Mouse (Mus musculus) intestine, embryonic 15.5 days (tissue): Measurements from ENCODE around the gene Tbc1d10b. TPM values are rescaled to one million over a fixed set of nuclear protein-coding genes. Genes with fewer than 3 reads are reported as not detected.

Experiments
- ATAC-seq: fragments of 200-750 bp; cut with Nextera tagmentation; 2 replicates; pipeline ENCODE4 v1.8.0; 2017; ENCODE audit warnings: moderate TSS enrichment, moderate library complexity
- H3K27ac ChIP-seq: fragments of 300-500 bp; sonication (generic); 2 replicates; pipeline ENCODE4 v1.5.1; 2015; ENCODE audit warnings: mild to moderate bottlenecking, inconsistent platforms
- H3K27me3 ChIP-seq: fragments of 300-500 bp; sonication (generic); replicated peaks from 2 replicates; pipeline ENCODE4 v1.6.1; 2015; ENCODE audit warnings: inconsistent platforms
- H3K36me3 ChIP-seq: fragments of 300-500 bp; sonication (generic); 2 replicates; pipeline ENCODE4 v1.6.1; 2015; ENCODE audit warnings: inconsistent platforms
- H3K4me1 ChIP-seq: fragments of 300-500 bp; sonication (generic); replicated peaks from 2 replicates; pipeline ENCODE4 v1.6.1; 2015; ENCODE audit warnings: inconsistent platforms
- H3K4me2 ChIP-seq: fragments of 300-500 bp; sonication (generic); replicated peaks from 2 replicates; pipeline ENCODE4 v1.6.1; 2015; ENCODE audit warnings: mild to moderate bottlenecking, inconsistent platforms
- H3K4me3 ChIP-seq: fragments of 300-500 bp; sonication (generic); replicated peaks from 2 replicates; pipeline ENCODE4 v1.5.1; 2015; ENCODE audit warnings: inconsistent platforms
- H3K9ac ChIP-seq: fragments of 300-500 bp; sonication (generic); 2 replicates; pipeline ENCODE4 v1.6.1; 2015; ENCODE audit warnings: inconsistent platforms
- H3K9me3 ChIP-seq: fragments of 300-500 bp; sonication (generic); 2 replicates; pipeline ENCODE4 v1.6.1; 2016; ENCODE audit warnings: inconsistent platforms
- WGBS: fragments of 180-500 bp; shearing (Covaris S2); methylation state at CpG from one replicate; pipeline ENCODE4 v1.1.7; 2015; 5-methylcytosine and 5-hydroxymethylcytosine counted together
- polyA plus RNA-seq: library from polyadenylated mRNA; unstranded; fragments of >200 nt; fragmentation: Nextera tagmentation; extraction: Ambion mirVana; gene quantifications from 2 replicates; pipeline ENCODE4 v1.2.1, GENCODE M21; 2015

Gene Tbc1d10b
- polyA plus RNA-seq, 1 experiment from 2014 or later: 23.2 TPM

DNA sequence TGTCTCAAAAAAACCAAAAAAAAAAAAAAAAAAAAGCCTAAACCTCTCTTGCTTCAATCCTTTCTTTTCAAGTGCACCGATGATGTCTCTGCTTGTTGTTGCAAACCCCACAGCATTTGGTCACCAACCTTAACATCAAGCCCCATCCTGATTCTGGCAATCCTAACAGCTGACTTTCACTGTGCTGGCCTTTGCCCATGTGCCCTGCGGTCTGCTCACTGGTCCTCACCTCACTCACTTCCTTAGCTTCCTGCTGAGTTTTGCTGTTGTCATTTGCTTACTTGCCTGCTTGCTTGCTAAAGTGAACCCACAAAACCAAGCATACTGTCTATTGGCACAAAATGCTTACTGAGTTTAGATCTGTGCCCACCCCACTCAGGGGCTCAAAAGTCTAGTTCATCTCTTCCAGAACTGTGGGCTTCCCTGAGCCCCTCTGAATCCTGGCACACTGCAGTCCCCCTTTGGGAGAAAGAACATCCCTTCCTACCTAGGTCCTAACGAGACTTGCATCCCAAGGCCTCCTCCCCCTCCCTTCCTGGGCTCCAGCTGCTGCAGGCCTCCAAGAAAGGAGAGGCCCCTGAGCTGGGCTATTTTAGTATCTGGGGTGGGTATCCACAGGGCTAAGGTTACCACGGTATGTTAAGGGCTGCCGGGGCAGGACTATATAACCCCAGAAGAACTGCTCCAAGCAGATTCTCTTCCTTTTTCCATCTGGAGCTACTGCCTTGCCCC, 2.9 kb upstream of the Tbc1d10b start:
- Histone ChIP-seq H3K9ac (no peak overlapping the region), H3K27me3 (no peaks in the 10 kb centered on the region), H3K4me2 (no peak overlapping the region), H3K4me3 (no peak overlapping the region), H3K36me3 (no peaks in the 10 kb centered on the region), H3K27ac (no peak overlapping the region), H3K9me3 (no peaks in the 10 kb centered on the region), H3K4me1 (peaks cover 27% of the 10 kb centered on the region)
- no peak for ATAC-seq
- WGBS: 73% methylated on average over 5 of the region's 5 CpGs

DNA sequence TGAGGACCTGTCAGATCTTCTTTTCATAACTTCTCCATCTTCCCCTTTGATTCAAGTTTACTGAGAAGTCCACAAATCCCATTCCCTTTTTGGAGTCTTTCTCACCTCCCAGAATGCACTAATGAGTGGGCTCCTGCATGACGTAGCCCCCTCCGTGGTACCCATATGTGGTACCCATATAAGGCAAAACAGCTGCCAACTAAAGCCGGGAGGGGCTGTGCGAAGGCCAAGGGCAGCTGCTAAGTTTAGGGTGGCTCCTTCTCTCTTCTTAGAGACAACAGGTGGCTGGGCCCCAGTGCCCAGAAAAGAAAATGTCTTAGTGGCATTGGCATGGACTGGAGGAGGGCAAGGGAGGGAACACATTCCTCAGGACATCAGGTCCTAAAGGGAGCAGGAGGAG, 2.0 kb upstream of the Tbc1d10b start:
- no peak for ATAC-seq
- Histone ChIP-seq H3K9ac (no peak overlapping the region), H3K27ac (no peak overlapping the region), H3K9me3 (no peaks in the 10 kb centered on the region), H3K36me3 (no peaks in the 10 kb centered on the region), H3K4me2 (no peak overlapping the region), H3K27me3 (no peaks in the 10 kb centered on the region), H3K4me1 (peaks cover 28% of the 10 kb centered on the region), H3K4me3 (no peak overlapping the region)
- 89% methylated on average over 4 of the region's 4 CpGs for WGBS

DNA sequence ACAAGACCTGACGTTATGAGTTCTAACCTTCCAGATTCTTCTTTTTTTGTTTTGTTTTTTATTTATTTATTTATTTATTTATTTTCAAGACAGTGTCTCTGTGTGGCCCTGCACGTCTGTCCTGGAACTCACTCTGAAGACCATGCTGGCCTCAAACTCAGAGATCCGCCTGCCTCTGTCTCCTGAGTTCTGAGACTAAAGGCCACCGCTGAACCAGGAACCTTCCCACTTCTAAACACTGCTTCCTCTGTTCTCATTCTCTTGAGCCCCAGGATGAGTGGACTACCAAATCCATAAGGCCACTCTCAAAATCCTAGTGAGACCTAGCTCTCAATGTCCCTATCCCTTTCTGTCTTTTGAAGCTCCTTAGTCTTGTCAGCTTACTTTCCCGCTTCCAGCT, 1.6 kb upstream of the Tbc1d10b start:
- H3K36me3 ChIP-seq: no peaks in the 10 kb centered on the region
- no peak overlapping the region; the same call in 1 of the 2 replicates for H3K4me3 ChIP-seq
- H3K4me2 ChIP-seq: peak overlapping the region; percentile 79
- WGBS: 72% methylated on average over 5 of the region's 5 CpGs
- H3K27ac ChIP-seq: no peak overlapping the region; the same call in 1 of the 2 replicates
- no peaks in the 10 kb centered on the region for H3K27me3 ChIP-seq
- H3K9me3 ChIP-seq: no peaks in the 10 kb centered on the region
- no peak overlapping the region for H3K9ac ChIP-seq
- peaks cover 25% of the 10 kb centered on the region for H3K4me1 ChIP-seq
- no peak for ATAC-seq

DNA sequence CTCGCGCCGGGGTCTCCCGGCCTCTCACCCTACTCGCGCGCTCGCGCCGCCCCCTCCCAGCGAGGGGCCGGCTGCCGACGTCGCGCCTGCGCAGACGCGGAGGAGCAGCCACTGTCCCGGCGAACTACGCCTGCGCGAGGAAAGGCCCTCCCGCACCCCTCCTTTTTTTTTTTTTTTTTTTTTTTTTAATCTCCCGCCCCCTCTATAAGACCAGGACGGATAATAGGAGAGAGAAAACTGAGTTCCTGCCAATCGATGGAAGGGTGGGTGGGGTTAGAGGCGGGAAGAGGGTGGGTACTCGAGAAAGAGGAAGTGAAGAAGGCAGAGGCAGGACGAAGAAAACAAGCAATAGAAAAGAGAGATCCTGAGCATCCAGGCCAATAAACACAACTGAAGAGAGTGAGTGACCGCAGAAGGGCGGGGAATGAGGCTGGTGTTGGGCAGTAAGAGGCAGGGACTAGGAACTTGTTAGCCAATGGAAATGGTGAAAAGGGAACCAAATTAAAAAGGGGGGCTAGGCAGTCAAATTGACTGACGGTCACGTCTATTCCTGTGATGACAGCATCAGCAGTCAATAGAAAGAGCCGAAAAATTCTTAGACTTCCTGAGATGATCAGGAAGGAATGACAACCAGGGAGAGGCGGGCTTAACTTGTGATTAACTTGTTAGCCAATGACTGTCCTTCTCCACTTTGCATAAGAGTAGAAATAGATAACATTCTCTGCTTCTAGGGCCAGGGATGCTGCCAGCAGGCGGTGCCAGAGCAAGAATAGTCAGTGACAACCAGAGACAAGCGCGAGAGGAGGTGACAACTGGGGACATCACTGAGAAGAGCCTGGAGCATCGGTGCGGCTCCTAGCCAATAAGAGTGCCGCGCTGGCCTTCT, 528 bp upstream of the Tbc1d10b start, which contains the start of gene Mylpf:
Gene Mylpf (plus strand): TSS at position 338 of the 886 bp plus-strand sequence.
- peak within 1 kb of the TSS; percentile 93 for H3K4me2 ChIP-seq
- H3K9ac ChIP-seq: peak within 1 kb of the TSS; percentile 95
- no peaks in the 10 kb centered on the region for H3K27me3 ChIP-seq
- peak; percentile 93 for ATAC-seq
- H3K4me1 ChIP-seq: peaks cover 22% of the 10 kb centered on the region
- H3K9me3 ChIP-seq: no peaks in the 10 kb centered on the region
- WGBS: under 1% methylated on average over 44 of the region's 44 CpGs
- no peaks in the 10 kb centered on the region for H3K36me3 ChIP-seq
- peak within 1 kb of the TSS; percentile 90 for H3K4me3 ChIP-seq
- peak within 1 kb of the TSS; percentile 87 for H3K27ac ChIP-seq

DNA sequence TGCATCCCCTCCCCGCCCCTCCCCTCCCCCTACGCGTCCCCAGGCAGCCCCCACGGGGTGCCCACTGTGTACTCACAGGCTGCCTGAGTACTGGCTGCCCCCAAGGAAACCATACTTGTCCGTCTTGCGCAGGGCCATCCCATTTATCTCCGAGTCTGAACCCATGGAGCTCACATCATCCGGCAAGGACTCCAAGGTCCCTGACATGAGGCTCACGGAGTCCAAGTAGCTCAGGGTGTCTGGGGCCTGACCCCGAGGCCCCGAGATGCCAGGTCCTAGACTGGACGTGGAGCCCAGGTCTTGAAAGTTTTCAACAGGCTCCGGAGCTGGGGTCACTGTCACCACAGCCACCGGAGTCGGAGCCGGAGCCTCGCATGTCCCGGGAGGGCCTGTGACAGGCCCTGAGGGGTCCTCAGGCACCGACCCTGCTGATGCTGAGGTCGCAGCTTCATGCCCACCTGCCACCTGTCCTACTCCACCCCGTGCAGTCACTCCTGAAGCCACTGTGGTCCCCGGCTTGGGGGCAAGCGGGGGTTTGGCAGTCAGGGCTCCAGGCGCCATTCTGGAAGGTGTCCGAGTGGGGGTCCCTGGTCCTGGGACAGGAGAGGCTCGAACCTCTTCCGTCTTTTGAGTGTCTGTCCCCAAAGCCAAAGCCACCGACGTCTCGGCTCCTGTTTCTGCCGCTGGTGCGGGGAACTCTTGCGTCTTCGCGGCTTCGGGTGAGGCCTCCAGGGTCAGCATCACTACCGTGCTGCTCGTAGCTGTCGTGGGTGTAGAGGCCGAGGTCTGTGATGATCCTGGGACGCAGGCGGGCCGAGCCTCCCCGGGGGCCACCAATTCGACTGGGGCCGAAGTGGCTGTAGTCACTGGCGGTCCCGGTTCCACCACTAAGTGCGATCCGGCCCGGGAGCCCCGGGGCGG, 634 bp downstream of the Tbc1d10b start:
- Histone ChIP-seq H3K4me1 (peaks cover 22% of the 10 kb centered on the region), H3K9me3 (no peaks in the 10 kb centered on the region), H3K27ac (peak overlapping the region; percentile 87), H3K4me2 (peak overlapping the region; percentile 93), H3K36me3 (peaks cover 8% of the 10 kb centered on the region; the same call in 1 of the 2 replicates), H3K27me3 (no peaks in the 10 kb centered on the region), H3K4me3 (peak overlapping the region; percentile 90), H3K9ac (peak overlapping the region; percentile 95)
- under 1% methylated on average over 52 of the region's 53 CpGs for WGBS
- peak; percentile 21 for ATAC-seq

DNA sequence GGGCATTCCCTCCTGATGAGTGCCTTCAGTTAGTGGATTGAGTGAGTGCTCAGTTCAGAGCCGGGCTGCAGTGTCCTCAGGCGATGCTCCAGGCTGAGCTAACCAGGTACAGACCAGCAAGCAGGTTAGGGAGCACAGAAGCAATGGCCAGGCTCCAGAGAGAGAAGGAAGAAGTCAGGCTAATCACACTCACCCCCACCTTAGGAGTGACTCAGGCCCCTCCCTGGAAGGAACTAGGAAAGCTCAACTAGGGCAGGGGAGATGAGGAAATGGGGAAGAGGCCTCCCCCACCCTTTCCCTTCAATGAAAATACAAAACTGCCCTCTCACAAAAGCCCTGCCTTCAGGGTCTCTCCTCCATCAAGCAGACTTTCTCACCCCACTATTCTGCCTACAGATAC, 1.7 kb downstream of the Tbc1d10b start:
- Histone ChIP-seq H3K9ac (peak overlapping the region; percentile 95), H3K4me1 (peaks cover 22% of the 10 kb centered on the region), H3K4me2 (peak overlapping the region; percentile 93), H3K27ac (0 out of 2 replicates have a peak overlapping the region, but pooled peaks have one; percentile 87), H3K36me3 (peaks cover 10% of the 10 kb centered on the region; the same call in 1 of the 2 replicates), H3K9me3 (no peaks in the 10 kb centered on the region), H3K27me3 (no peaks in the 10 kb centered on the region), H3K4me3 (peak overlapping the region; percentile 90)
- no peak for ATAC-seq
- WGBS: 57% methylated on average over 2 of the region's 2 CpGs

DNA sequence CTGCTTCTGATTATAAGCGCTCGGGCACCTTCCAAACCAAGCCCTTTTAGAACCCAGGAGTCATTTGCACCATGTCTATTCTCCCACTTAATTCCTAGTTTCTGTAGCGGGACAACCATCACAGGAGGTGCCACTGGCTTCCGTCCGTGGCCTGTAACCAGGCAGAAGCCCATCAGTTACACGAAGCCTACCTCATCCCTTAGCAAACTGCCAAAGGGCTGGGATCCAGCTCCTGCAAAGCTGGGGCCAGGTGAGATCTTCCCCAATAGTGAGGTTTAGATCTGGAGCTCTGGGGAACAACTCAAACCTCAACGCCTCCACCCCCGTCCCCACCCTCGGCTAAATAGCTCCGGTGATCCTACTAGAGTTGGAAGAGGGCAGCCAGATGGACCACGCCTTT, 11.8 kb downstream of the Tbc1d10b start:
- no peak for ATAC-seq
- no peaks in the 10 kb centered on the region for H3K27me3 ChIP-seq
- WGBS: 56% methylated on average over 11 of the region's 11 CpGs
- H3K4me3 ChIP-seq: peak overlapping the region; percentile 82
- H3K4me1 ChIP-seq: peaks cover 20% of the 10 kb centered on the region
- H3K9me3 ChIP-seq: no peaks in the 10 kb centered on the region
- peak overlapping the region; percentile 86 for H3K4me2 ChIP-seq
- peak overlapping the region; percentile 84 for H3K27ac ChIP-seq
- H3K36me3 ChIP-seq: peaks cover 45% of the 10 kb centered on the region
- H3K9ac ChIP-seq: peak overlapping the region; percentile 64

DNA sequence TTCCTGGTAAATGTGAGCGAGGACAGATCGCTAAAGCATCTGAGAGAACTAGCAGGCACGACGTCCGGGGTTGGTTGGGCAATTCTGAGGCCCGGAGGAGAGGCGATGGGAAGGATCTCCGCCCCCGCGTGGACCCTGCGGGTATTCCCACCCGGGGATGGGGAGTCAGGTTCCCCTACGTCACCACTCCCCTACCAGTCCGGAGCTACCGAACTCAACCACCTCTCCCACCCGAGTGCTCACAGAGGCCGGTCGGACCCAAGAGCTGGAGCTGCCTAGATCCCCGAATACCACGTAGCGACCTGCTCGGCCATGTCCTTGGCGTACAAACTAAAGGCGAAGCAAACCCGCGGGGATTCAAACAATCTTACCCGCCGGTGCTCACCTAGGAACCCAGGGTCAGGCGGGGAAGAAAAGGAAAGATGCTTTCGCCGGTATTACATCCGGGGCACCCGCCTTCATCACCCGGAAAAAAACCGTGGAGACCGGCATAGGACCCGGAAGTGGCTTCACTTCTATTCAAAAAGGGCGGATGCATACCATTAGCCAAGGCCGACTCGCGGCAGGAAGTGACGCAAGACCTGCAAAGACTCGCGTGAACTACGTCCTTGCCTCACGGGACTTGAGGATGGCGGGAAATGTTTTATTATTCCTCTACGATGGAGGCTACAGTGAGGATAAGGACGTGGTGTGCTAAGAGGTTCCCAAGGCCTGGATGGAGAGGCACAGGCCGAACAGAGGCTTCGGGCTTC, 12.5 kb downstream of the Tbc1d10b start, which contains the start of gene Cd2bp2:
Gene Cd2bp2 (minus strand): TSS at position 507 of the 752 bp plus-strand sequence.
- under 1% methylated on average over 51 of the region's 51 CpGs for WGBS
- peak; percentile 97 for ATAC-seq
- no peaks in the 10 kb centered on the region for H3K9me3 ChIP-seq
- peak within 1 kb of the TSS; percentile 93 for H3K27ac ChIP-seq
- H3K4me2 ChIP-seq: peak within 1 kb of the TSS; percentile 86
- H3K36me3 ChIP-seq: peaks cover 38% of the 10 kb centered on the region
- H3K4me3 ChIP-seq: peak within 1 kb of the TSS; percentile 82
- peak within 1 kb of the TSS; percentile 73 for H3K9ac ChIP-seq
- peaks cover 20% of the 10 kb centered on the region for H3K4me1 ChIP-seq
- H3K27me3 ChIP-seq: no peaks in the 10 kb centered on the region

DNA sequence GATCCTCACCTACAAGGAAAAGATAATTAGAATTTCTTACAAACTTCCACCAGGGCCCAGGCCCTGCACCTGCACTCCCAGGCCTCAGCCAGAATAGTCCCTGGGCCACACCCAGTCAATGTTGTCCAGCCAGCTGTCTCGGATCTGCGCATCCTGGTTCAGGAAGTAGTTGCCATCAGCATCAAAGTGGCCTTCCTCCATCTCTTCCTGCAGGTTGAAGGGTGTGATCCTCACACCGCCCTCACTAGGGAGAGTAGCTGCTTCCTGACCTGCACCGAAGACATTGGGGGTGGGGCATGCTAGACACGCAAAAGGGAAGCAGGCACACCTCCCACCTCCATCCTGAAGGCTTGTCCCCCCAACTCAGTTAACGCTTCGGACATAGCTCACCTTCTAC, 13.6 kb downstream of the Tbc1d10b start:
- no peaks in the 10 kb centered on the region for H3K9me3 ChIP-seq
- no peak for ATAC-seq
- peaks cover 31% of the 10 kb centered on the region for H3K36me3 ChIP-seq
- peak overlapping the region; percentile 82 for H3K4me3 ChIP-seq
- peak overlapping the region; percentile 73 for H3K9ac ChIP-seq
- peaks cover 20% of the 10 kb centered on the region for H3K4me1 ChIP-seq
- H3K27me3 ChIP-seq: no peaks in the 10 kb centered on the region
- peak overlapping the region; percentile 93; the same call in 1 of the 2 replicates for H3K27ac ChIP-seq
- H3K4me2 ChIP-seq: peak overlapping the region; percentile 86
- 67% methylated on average over 7 of the region's 7 CpGs for WGBS

DNA sequence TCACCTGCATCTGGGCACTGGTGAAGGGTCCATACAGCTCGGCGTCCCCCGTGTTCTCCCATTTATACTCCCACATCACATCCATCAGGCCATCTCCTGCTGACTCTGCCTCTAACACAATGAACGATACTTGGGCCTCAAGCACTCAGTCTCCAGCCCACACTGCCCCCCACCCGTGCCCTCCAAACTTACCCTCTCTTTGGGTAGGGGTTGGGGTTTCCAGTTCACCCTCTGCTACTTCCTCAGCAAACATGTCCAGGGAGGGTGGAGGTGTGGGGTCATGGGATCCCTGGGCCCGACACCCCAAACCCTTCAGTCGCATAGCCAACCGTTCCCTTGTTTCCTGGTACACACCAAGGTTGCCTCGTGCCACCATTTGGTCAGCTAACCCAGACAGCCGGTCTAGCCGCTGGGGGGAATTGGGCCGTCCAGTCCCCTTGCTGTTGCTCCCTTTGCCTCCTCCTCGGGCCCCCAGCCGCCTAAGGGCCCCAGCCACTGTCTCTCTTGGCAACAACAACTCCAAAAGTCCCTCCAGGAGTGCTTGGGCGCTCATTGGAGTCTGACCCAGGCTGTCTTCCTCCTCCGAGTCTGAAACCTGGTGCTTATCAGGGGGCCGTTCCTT, 14.1 kb downstream of the Tbc1d10b start:
- 91% methylated on average over 17 of the region's 17 CpGs for WGBS
- H3K36me3 ChIP-seq: peaks cover 26% of the 10 kb centered on the region
- H3K27me3 ChIP-seq: no peaks in the 10 kb centered on the region
- H3K4me2 ChIP-seq: peak overlapping the region; percentile 86
- no peak overlapping the region for H3K9ac ChIP-seq
- H3K27ac ChIP-seq: no peak overlapping the region
- ATAC-seq: no peak
- peak overlapping the region; percentile 82 for H3K4me3 ChIP-seq
- H3K4me1 ChIP-seq: peaks cover 20% of the 10 kb centered on the region
- H3K9me3 ChIP-seq: no peaks in the 10 kb centered on the region
